Mouse (Mus musculus): ENCODE results near the gene Sema6d.

DNA sequence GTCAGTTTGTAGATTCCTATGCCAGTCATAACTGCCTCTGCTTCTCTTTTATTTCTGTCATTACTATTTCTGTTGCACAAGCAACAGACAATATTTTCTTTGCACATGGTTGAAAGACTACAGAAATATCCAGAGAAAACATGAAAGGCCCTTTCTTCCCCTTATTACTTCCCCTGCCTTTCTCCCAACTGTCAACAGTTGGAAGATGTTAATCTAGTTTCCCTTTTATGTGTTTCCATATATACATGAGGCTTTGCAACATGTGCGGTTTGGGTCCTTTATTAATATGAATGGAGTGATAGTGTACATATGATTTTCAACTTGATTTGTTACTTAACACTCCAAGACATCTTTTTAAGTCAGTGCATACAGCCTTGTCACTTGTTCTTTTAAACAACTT lies 296.0 kb downstream of the Sema6d start:
- TF ChIP-seq CTCF (IDR thresholded peaks at IDR 0.05; ENCODE audit: control insufficient read depth, insufficient read depth, low read length) (no peak), POLR2A (IDR thresholded peaks at IDR 0.05; ENCODE audit: borderline replicate concordance, control insufficient read depth, low read depth, low read length) (no peak)
